Mouse (Mus musculus) C2C12 (cell line): Measurements from ENCODE around the gene Matn3. TPM values are rescaled to one million over a fixed set of nuclear protein-coding genes. Genes with fewer than 3 reads are reported as not detected.

Experiments
- H3K27me3 ChIP-seq: one replicate; pipeline ENCODE4 v1.6.1; 2011; ENCODE audit not compliant: control insufficient read depth, insufficient read depth, insufficient read length
- H3K36me3 ChIP-seq: one replicate; pipeline ENCODE4 v1.6.1; 2011; ENCODE audit not compliant: control insufficient read depth, insufficient read depth
- H3K4me3 ChIP-seq: one replicate; pipeline ENCODE4 v1.5.1; 2011; ENCODE audit warnings: mild to moderate bottlenecking, control low read depth; ENCODE audit not compliant: poor library complexity, insufficient read depth, severe bottlenecking
- H3K79me2 ChIP-seq: one replicate; pipeline ENCODE4 v1.6.1; 2011; ENCODE audit not compliant: control insufficient read depth, insufficient read depth
- H3K79me3 ChIP-seq: one replicate; pipeline ENCODE4 v1.6.1; 2011; ENCODE audit warnings: low read depth, control low read depth
- H3ac ChIP-seq: one replicate; pipeline ENCODE3; 2011; ENCODE audit warnings: low read depth; ENCODE audit not compliant: control insufficient read depth, insufficient read length
- CEBPB ChIP-seq: IDR thresholded peaks from one replicate; pipeline ENCODE4 v1.6.1; 2011; ENCODE audit warnings: low read depth, mild to moderate bottlenecking, control low read depth, moderate library complexity
- CTCF ChIP-seq: IDR thresholded peaks from one replicate; pipeline ENCODE4 v1.5.1; 2011; ENCODE audit not compliant: control insufficient read depth, insufficient read depth, insufficient read length
- FOSL1 ChIP-seq: IDR thresholded peaks from one replicate; pipeline ENCODE4 v1.8.0; 2011; ENCODE audit warnings: mild to moderate bottlenecking, low read length; ENCODE audit not compliant: poor library complexity, insufficient read depth, severe bottlenecking
- MAX ChIP-seq: IDR thresholded peaks from one replicate; pipeline ENCODE4 v1.6.1; 2011; ENCODE audit warnings: mild to moderate bottlenecking, control low read depth
- MYOD1 ChIP-seq: IDR thresholded peaks from one replicate; pipeline ENCODE4 v1.6.1; 2011; ENCODE audit warnings: low read depth; ENCODE audit not compliant: control insufficient read depth, insufficient read length
- MYOG ChIP-seq: IDR thresholded peaks from one replicate; pipeline ENCODE4 v1.6.1; 2011; ENCODE audit not compliant: control insufficient read depth, insufficient read length; ENCODE audit errors: extremely low read depth
- USF1 ChIP-seq: IDR thresholded peaks from one replicate; pipeline ENCODE4 v1.6.1; 2011; ENCODE audit warnings: low read depth, mild to moderate bottlenecking, control low read depth, moderate library complexity
- long read RNA-seq, 2 experiments: library from polyadenylated mRNA; unstranded; transcript quantifications; one replicate each; pipeline ENCODE4 v2.0.0; 2019 to 2020
- polyA plus RNA-seq: library from polyadenylated mRNA; unstranded; fragments of >200 nt; fragmentation: generic; extraction: Trizol; gene quantifications from one replicate; pipeline ENCODE4 v1.2.1, GENCODE M21; 2012; ENCODE audit warnings: missing spikeins

The Matn3 gene
- 0.16 TPM for polyA plus RNA-seq
- long read RNA-seq, experiment 1 = 0 reads
- long read RNA-seq, experiment 2, transcript Matn3-201 (8 exons, 3,014 nt) = major isoform, 13 of 14 reads
- long read RNA-seq, experiment 2, partial matches to known transcripts = 0 of 14 reads
- long read RNA-seq, experiment 2, other reads (novel, unspliced or antisense) = 1 of 14 reads

DNA sequence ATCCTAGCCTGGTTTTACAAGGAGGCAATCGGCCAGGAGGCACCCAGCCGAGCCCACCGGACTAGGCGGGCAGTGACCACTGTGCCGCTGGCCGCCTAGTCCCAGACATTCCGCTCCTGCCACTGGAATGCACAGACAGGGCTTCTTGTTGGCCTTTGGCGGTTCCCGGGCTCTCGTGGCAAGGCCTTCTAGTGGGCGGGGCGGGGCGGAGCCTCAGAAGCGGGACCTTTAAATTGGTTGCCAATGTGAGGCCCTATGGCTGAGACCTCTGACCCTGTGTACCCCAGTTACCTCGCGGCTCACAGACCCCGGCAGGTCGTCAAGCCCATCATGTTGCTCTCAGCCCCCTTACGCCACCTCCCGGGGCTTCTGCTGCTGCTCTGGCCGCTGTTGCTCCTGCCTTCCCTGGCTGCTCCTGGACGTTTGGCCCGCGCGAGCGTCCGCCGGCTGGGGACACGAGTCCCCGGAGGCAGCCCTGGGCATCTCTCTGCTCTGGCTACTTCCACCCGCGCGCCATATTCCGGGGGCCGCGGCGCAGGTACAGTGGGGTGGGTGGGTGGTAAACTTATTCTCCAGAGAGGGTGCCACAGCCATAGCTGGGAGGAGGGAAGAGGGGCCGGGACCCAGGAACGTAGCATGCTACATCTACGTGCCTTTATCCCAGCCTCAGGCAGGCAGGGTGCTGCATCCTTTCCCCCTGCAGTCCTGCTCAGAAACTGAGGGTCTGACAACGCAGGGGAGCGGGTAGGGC lies at the start of gene Matn3:
TSS of gene Matn3 (plus strand) at position 216 of the 751 bp plus-strand sequence.
- no peak for TF ChIP-seq MAX
- TF ChIP-seq CTCF = no peak
- TF ChIP-seq MYOG = no peak
- no peak for TF ChIP-seq MYOD1
- TF ChIP-seq FOSL1 = no peak
- no peak for TF ChIP-seq CEBPB
- no peak within 1 kb of the TSS for H3K4me3 ChIP-seq
- H3K27me3 ChIP-seq = no peaks in the 10 kb centered on the region
- H3K36me3 ChIP-seq = no peaks in the 10 kb centered on the region
- H3ac ChIP-seq = peak within 1 kb of the TSS; percentile 66
- H3K79me3 ChIP-seq = no peaks in the 10 kb centered on the region
- H3K79me2 ChIP-seq = no peaks in the 10 kb centered on the region

DNA sequence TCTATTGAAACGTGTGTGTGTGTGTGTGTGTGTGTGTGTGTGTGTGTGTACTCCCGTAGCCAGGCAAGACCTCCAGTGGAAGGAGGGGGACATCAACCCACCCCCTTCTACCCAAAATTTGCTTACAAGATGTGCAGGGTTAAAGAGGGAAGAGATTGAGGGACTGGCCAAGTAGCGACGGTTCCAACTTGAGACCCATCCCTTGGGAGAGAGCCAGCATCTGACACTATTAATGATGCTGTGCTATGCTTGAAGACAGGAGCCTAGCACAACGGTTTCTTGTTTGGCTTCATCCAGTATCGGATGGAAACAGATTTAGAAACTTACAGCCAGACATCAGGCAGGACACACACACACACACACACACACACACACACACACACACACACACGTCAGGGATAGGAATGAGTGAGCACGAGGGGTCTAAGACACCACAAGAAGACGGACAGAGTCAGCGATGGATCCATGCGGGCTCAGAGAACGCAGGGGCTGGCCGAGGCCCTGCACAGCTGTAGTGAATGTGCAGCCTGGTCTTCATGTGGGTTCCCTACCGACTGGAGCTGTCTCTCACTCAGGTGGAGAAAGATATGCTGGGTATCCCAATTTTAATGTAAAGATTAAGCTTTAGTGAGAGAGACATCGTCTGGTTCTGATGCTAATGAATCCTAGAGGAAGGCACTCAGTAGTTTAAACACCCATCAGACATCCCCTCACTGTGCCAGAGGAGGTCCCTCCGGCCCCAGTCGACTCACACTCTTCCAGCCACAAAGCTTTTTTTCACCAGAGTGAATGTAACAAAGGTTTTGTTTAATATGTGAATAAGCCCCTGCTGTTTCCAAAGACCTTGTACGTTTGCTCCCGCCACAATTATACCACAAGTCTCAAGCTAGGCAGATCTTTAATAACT lies 48.6 kb upstream of the Matn3 start:
- Histone ChIP-seq H3ac (no peak overlapping the region), H3K27me3 (no peaks in the 10 kb centered on the region), H3K4me3 (no peak overlapping the region), H3K79me2 (no peaks in the 10 kb centered on the region), H3K79me3 (no peaks in the 10 kb centered on the region), H3K36me3 (no peaks in the 10 kb centered on the region)
- no peak for TF ChIP-seq FOSL1
- no peak for TF ChIP-seq CEBPB
- no peak for TF ChIP-seq USF1
- TF ChIP-seq MYOD1 = no peak
- TF ChIP-seq CTCF = no peak
- TF ChIP-seq MAX = no peak
- TF ChIP-seq MYOG = no peak

DNA sequence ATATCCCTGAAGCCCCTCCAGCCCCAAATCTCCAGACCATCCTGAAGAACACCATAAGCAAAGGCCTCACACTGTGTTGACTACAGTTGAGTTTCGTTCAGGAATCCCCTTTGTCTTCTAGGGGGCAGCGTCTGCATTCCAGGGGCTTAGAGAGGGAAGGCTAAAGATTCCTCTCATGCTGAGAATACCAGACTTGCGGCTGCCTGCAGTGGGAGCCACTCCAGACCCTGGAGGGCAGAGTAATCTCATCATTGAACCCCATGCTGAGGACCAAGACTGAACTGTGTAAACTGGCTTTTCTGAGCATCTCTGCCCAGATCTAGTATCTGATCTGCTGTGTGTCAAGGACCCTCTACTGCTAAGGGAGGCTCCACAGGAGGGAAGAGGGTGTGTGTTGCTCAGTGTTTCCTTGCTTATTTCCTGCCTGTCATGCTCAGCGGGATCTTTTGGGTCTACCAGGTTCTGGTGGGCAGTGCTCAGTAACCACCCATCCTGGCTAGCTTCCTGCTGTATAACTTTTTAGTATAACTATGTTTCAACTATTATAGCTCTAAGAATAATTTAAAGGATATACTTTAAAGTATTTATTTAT lies 47.5 kb upstream of the Matn3 start:
- Histone ChIP-seq H3K79me3 (no peaks in the 10 kb centered on the region), H3ac (no peak overlapping the region), H3K27me3 (no peaks in the 10 kb centered on the region), H3K4me3 (no peak overlapping the region), H3K79me2 (no peaks in the 10 kb centered on the region), H3K36me3 (no peaks in the 10 kb centered on the region)
- TF ChIP-seq MAX (no peak), USF1 (no peak), FOSL1 (no peak), CTCF (no peak), MYOD1 (no peak), CEBPB (no peak), MYOG (no peak)

DNA sequence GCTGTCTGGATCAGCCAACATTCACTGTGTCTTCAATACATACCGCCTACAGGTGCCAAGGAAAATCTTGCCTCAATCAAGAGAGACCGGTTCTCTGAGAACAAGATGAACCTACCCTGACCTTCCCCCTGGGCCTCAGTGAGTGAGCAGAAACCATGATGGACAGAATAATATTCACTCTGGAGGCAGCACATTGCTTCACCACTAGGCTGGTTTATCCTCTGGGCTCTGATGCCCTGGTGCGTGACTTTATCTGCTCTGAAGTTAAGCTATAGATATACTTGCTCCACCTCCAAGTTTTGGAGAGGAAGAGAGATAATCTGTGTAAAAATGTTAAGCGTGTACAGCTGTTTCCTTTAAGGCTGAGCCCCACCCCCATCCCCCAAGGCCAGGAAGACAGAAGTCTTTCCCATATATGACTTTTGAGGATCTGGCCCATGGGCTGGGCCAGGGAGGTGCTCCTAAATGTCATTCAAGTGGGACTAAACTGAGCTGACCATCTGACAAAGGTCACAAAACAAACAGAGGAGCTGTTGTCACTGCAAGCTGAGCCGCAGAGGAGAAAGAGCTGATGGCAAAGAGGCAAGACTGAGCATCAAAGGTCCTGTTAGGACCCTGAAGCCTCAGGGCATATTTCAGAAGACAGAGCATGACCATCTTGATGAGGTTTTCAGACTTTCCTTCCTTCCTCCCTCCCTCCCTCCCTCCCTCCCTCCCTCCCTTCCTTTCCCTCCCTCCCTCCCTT lies 46.6 kb upstream of the Matn3 start:
- Histone ChIP-seq H3K27me3 (no peaks in the 10 kb centered on the region), H3K36me3 (no peaks in the 10 kb centered on the region), H3K79me3 (no peaks in the 10 kb centered on the region), H3K4me3 (no peak overlapping the region), H3K79me2 (no peaks in the 10 kb centered on the region), H3ac (no peak overlapping the region)
- TF ChIP-seq MYOG (no peak), MAX (no peak), USF1 (no peak), FOSL1 (no peak), CTCF (no peak), MYOD1 (no peak), CEBPB (no peak)

DNA sequence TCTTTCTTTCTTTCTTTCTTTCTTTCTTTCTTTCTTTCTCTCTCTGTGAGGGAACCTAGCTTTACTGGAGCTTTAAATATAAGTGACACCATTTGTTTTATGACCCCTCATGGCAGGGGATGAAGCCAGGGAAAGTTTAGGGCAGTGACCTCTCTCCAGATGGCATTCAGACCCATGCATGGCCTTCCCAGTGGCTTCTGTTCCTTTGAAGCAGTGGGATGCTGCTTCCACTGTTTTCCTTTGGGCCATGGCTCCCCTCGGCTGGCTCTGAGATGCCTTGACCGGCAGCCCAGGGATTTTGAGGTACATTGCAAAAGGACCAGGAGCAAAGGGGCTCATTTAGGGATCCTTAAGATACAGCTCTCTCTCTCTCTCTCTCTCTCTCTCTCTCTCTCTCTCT lies 45.8 kb upstream of the Matn3 start:
- no peaks in the 10 kb centered on the region for H3K27me3 ChIP-seq
- no peaks in the 10 kb centered on the region for H3K36me3 ChIP-seq
- TF ChIP-seq MYOD1 (no peak), MYOG (no peak), USF1 (no peak), CTCF (no peak)
- H3ac ChIP-seq = no peak overlapping the region
- H3K79me2 ChIP-seq = no peaks in the 10 kb centered on the region
- H3K79me3 ChIP-seq = no peaks in the 10 kb centered on the region
- H3K4me3 ChIP-seq = no peak overlapping the region
